Mouse (Mus musculus): ENCODE results near the gene Myrfl.

DNA sequence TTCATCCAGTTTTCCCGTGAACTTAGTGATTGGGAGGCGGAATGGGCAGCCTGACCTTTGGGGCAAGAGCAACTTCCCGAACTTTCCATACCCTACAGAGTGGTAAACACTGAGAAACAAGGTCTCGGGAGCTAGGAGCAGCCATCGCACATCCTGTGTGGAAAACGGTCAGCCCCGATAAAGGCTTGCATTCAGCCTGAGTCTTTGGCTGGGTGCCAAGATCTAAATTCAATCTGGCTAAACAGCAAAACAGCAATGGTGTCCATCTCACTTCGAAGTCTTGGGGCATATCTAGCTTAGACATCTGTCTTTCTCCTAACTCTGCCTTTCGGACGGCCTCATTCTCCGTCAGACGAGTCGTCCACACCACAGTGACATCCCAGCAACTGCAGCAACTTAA lies 128.1 kb downstream of the Myrfl start:
- no peak for TF ChIP-seq EP300 (IDR thresholded peaks at IDR 0.05; ENCODE audit: low read depth)
- no peak for TF ChIP-seq CTCF (IDR thresholded peaks at IDR 0.05; ENCODE audit: low read depth)
